Mouse (Mus musculus): ENCODE data around the gene BC049730. TPM values are rescaled to one million over a fixed set of nuclear protein-coding genes. Genes with fewer than 3 reads are reported as not detected.
"Not testable (repeated sequence)": the region's sequence is repeated elsewhere in the genome, so short reads cannot be mapped to it uniquely, and the experiment has no call there.

BC049730 gene
- not detected in 2 replicates for total RNA-seq (2017)

DNA sequence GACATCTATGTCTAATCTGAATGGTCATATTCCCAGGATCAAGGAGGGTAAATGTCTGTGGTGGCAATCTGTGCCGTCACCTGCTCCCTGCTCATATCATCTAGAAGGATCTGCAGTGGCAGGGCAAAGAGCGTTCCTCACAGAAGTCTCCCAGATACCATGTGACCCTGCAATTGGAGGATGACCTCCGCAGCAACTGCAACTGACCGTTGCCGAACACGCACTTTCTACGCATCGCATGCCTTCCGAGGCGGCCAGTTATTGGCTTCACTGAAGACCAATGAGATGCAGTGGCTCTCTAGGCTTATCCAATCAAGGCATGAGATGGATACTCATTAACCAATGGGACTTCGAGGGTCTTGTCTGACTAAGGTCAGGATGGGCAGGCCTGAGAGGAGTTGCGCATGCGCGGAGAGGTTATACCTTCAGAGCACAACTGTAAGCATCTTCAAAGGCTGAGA lies at the start of gene BC049730:
BC049730 (plus strand) TSS at position 411 of the 461 bp plus-strand sequence.
- ATAC-seq (ENCODE audit: extremely low read depth, insufficient number of reproducible peaks, low FRiP score, poor library complexity, severe bottlenecking): no peak

DNA sequence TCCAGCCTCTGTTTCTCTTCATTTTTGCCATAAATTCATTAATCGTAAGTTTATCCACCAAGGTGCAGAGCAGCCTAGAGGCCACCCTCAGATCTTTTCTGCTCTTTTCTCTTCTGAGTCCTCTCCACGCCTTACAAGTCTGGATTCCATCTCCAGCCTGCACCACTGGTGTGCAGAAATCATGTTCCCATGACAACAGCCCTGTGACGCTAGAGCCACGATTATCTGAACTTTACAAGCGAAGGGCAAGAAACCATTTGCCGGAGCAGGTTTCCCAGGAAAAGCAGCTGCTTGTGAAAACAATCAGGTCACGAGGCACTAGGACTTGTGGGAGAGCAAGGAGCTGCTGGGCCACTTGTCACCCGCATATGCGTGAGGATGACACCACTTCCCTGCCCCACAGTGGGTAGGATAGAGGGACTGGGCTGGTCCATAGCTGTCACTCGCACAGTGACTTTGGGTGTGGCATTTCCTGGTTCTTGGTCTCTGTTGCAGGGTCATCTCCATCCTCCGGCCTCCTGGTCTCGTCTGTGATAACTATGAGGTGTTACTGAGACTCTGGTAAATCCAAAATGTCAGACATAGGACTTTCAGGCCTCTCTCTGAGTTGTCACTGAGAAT lies 49.2 kb upstream of the BC049730 start:
- no peak for ATAC-seq (ENCODE audit: extremely low read depth, insufficient number of reproducible peaks, low FRiP score, poor library complexity, severe bottlenecking)

DNA sequence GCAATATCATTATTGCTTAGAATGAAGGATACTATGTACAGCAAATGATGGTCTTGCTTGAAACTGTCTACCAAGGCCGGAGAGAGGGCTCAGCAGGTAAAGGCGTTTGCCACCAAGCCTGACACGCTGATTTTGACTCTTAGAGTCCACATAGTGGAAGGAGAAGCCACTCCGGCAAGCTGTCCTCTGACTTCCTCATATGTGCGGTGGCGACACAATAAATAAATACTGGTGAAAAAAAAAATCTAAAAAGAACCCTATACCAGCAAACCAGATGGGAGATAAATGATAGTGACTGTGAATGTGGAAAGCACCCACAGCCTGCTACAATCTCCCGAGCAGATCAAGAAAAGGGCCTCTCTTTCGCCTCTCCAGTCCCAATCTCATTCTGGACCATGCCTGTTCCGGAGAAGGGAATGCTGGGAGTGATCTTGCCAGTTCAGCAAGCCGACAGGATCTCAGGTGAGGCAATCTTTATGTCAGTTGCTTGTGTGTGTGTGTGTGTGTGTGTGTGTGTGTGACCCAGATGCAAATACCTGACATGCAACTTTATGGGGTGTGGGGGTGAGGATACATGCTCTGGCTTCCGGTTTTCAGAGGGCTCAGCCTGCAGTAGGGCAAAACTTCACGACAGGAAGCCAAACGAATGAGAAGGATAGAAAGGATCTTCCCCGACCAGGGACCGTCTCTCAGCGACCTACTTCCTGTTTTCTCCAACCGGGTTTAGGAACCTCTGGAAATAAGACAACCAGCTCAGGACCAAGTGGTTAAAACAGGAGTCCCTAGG lies 47.7 kb upstream of the BC049730 start:
- ATAC-seq (ENCODE audit: extremely low read depth, insufficient number of reproducible peaks, low FRiP score, poor library complexity, severe bottlenecking): peak; percentile 27; the same call in 1 of the 2 replicates

DNA sequence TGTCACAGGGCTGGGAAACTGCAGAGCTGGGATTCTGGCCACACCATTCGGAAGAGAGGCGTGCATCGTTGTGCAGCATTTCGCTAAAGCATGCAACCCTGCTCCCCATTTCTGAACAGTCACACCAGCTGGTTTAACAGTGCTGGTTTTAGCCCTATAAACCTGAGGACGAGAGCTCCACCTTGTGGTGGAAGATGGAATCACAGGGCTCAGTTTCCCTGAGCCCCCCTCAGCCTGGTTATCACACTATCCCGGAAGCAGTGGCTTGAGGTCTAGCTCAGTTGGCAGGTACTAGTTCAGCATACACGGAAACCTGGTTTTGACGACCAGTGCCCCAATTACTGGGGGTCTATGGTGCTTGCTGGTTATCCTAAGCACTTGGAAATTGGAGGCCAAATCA lies 46.5 kb upstream of the BC049730 start:
- peak; percentile 83 for ATAC-seq (ENCODE audit: extremely low read depth, insufficient number of reproducible peaks, low FRiP score, poor library complexity, severe bottlenecking)

DNA sequence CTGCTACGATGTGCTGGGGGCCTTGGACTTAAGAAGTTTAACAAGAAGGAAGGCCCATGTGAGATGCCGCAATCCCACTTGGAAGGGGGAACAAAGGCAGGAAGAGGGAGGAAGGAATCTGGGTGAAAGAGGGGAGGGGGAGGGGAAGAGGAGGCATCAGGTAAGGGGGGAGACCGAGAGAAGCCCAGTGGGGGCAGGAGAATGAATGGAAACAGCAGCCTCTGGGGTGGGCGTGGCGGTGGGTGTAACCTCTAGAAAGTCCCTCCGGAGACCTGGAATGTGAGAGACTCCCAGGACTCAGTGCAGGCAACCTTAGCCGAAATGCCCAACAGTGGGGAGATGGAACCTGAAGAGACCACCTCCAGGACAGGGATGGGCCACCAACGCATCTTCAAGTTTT lies 44.7 kb upstream of the BC049730 start:
- ATAC-seq (ENCODE audit: extremely low read depth, insufficient number of reproducible peaks, low FRiP score, poor library complexity, severe bottlenecking): no peak

DNA sequence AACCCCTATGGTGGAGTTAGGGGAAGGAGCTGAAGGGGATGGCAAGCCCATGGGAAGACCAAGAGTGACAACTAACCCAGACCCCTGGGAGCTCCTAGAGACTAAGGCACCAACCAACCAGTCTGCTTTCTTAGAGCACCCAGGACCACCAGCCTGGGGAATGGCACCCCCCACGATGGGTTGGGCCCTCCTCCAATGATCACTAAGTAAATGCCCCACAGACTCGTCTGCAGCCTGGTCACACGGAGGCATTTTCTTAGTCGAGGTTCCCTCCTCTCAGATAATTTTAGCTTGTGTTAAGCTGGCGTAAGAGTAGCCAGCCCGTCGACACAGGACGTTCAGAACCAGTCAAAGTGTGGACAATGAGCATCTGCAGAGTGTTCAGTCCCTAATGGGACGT lies 44.1 kb upstream of the BC049730 start:
- no peak for ATAC-seq (ENCODE audit: extremely low read depth, insufficient number of reproducible peaks, low FRiP score, poor library complexity, severe bottlenecking)

DNA sequence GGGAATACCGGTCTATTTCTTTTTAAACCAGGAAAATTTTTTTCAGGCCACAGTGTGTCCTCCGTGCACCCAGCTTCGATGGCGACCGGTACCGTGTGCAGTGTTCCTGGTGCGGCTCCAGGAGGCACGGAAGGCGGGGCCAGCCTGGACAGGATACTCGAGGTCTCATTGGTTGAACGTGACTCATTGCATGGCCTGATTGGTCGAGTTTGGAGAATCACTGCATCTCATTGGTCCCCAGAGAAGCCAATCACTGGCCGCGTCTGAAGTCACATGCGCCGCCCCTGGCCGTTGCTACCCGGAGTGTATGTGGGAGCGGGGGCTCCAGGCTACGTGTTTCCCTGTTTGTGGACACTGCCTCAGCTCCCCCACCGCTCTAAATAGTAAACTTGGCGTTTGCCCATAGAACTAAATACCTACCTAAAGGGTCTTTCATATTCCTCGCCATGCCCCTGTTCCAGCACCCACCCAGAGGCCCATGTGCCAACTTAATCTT lies 37.0 kb upstream of the BC049730 start:
- ATAC-seq (ENCODE audit: extremely low read depth, insufficient number of reproducible peaks, low FRiP score, poor library complexity, severe bottlenecking): no peak

DNA sequence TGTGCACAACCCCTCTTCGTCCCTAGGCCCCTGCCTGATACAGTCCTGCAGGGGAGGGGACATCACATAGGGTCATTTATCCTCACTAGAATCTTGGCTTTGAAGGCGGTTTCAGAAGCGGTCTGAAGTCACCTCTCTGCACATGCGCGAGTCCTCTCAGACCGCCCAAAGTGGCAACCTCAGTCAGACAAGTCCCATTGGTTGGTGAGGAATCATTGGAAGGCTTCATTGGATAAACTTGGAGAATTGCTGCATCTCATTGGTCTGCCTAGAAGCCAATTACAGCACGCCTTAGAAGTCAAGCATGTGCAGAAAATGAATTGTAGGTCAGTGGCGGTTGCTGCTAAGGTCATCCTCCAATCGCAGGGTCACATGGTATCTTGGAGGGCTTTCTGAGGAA lies 32.5 kb upstream of the BC049730 start, which contains the start of gene Tex101:
Tex101 (minus strand) TSS at position 101 of the 400 bp plus-strand sequence.
- ATAC-seq (ENCODE audit: extremely low read depth, insufficient number of reproducible peaks, low FRiP score, poor library complexity, severe bottlenecking): no peak

DNA sequence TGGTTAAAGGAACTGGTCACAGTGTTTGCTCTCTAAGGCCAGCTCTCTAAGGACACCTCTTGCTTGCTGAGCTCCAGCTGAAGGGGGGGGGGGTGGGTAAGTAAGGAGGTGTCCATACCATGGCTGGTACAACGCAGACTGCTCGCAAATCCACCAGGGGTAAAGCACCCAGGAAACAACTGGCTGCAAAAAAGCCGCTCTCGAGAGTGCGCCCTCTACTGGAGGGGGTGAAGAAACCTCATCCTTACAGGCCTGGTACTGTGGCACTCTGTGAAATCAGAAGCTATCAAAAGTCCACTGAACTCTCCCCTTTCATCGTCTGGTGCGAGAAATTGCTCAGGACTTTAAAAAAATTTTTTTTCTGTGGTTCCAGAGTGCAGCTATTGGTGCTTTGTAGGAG lies 24.9 kb upstream of the BC049730 start:
- ATAC-seq (ENCODE audit: extremely low read depth, insufficient number of reproducible peaks, low FRiP score, poor library complexity, severe bottlenecking): not testable (repeated sequence)

DNA sequence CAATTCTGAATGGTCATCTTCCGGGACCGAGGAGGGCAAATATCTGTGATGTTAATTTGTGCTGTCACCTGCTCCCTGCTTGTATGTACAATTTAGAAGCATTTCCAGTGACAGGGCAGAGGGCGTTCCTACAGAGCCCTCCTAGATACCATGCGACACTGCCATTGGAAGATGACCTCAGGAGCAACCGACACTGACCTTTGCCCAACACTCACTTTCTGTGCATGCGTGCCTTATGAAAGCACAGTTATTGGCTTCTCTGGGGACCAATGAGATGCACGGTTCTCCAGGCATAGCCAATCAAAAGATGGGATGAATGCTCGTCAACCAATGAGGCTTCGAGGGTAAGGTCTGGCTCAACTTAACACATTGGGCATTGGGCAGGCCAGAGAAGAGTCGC lies 21.5 kb upstream of the BC049730 start:
- not testable (repeated sequence) for ATAC-seq (ENCODE audit: extremely low read depth, insufficient number of reproducible peaks, low FRiP score, poor library complexity, severe bottlenecking)

DNA sequence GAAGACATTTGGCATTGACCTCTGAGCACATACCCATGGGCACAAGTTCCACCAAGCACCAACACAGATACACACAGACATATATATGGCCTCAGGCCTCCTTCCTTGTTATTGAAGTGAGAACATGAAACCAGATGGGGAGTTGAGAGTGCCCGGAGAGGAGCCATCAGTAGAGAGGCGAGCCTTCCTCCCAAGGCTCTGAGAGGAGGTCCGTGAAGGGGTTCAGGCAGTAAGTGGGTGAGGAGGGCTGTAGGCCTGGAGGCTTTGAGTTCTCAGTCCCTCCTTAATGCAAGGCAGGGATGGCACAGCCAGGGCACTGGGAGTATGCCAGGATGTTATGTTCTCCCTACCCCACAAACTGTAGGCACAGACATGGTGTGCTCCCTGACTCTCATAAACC lies 16.3 kb upstream of the BC049730 start:
- not testable (repeated sequence) for ATAC-seq (ENCODE audit: extremely low read depth, insufficient number of reproducible peaks, low FRiP score, poor library complexity, severe bottlenecking)

DNA sequence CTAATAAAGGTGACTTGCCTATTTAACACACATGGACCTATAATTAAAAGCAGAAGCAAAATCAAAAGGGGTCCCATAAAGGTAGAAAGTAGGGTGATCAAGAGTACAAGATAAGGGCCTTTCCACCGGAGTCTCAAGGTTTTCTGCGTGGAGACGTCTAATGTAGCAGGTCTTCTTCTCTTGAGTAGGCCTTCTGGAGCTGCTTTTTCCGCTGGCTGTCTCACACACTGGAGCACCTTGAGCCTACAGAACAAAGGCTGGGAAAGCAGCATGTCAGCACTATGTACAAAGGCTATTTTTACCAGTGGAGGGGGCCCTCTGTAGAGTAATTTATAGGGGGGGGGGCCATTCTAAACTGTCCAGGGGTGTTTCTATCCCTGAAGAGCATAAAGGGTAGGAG lies 11.2 kb upstream of the BC049730 start:
- ATAC-seq (ENCODE audit: extremely low read depth, insufficient number of reproducible peaks, low FRiP score, poor library complexity, severe bottlenecking): not testable (repeated sequence)

DNA sequence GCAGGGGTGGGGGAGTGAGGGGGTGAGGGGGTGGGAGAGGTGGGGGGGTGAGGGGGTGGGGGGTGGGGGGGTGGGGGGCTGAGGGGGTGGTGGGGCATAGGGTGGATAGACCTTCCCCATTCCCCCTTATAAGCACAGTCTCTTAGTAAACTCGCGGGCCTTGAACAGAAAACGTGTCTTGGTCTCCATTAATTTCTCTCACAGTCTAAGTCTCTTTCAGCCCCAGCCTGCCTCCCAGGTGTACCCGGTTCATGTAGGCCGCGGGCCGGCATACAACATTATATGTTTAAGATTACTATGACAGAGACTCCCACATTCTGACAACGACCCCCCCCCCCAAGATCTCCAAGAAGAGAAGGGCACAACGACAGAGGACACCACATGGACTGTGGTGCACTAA lies 6.2 kb upstream of the BC049730 start:
- not testable (repeated sequence) for ATAC-seq (ENCODE audit: extremely low read depth, insufficient number of reproducible peaks, low FRiP score, poor library complexity, severe bottlenecking)

DNA sequence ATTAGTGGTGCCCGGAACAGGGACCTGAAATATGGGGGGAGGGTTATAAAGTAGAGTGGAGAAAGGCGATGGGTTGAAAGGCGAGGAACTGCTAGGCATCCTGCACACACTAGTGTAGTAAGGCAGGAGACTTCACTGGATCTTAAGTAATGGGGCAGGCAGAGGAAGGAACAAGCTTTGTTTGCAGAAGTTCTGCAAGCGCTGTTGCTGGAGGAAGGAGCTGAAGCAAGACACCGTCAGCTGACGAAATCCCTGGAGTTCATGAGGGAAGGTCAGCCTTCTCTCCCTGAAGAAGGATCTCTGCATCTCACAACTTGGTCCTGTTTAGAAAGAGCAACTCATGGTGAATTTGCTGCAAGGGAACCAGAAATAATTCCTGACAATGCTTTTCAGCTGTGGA lies 6.0 kb downstream of the BC049730 start:
- peak; percentile 51; the same call in 1 of the 2 replicates for ATAC-seq (ENCODE audit: extremely low read depth, insufficient number of reproducible peaks, low FRiP score, poor library complexity, severe bottlenecking)

DNA sequence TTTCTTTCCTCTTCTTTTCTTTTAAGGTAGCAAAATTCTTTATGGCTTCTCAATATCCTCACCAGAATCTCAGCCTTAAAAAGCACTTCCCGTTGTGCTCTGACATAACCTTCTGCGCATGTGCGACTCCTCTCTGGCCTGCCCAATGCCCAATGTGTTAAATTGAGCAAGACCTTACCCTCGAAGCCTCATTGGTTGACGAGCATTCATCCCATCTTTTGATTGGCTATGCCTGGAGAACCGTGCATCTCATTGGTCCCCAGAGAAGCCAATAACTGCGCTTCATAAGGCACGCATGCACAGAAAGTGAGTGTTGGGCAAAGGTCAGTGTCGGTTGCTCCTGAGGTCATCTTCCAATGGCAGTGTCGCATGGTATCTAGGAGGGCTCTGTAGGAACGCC lies 17.8 kb downstream of the BC049730 start, which contains the start of gene Gm4763:
Gm4763 (minus strand) TSS at position 101 of the 400 bp plus-strand sequence.
- not testable (repeated sequence) for ATAC-seq (ENCODE audit: extremely low read depth, insufficient number of reproducible peaks, low FRiP score, poor library complexity, severe bottlenecking)

DNA sequence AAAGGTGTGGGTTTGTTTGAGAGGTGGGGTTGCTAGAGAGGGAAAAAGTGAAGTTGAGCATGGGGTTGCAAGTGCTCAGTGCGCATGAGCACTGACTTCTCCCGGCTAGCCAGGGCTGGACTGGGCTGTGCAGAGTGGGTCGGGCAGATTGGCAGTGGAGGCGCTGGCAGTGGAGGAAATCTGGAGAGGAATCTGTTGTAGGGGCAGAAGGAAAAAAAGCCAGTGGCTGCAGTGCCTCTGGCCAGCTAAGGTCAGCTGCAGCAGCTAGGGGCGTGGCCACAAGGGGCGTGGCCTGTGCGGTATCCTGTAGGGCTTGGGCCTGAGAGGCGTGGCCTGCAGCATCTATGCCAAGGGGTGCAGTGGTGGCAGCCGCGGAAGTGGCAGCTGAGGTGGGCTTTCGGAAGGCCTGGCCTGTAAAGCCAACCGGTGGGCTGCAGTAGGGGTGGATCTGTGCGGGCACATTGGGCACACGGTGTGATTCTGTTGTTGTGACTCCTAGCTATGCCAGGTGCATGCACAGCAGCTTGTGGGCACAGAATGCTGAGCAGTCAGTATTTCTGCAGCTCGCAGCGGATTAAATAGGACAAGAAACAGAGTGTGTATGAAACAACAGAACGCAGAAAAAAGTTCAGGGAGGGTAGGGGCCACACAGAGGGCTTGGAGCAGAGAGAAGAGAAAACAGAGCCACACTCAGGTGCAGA lies 27.1 kb downstream of the BC049730 start:
- peak; percentile 45 for ATAC-seq (ENCODE audit: extremely low read depth, insufficient number of reproducible peaks, low FRiP score, poor library complexity, severe bottlenecking)

DNA sequence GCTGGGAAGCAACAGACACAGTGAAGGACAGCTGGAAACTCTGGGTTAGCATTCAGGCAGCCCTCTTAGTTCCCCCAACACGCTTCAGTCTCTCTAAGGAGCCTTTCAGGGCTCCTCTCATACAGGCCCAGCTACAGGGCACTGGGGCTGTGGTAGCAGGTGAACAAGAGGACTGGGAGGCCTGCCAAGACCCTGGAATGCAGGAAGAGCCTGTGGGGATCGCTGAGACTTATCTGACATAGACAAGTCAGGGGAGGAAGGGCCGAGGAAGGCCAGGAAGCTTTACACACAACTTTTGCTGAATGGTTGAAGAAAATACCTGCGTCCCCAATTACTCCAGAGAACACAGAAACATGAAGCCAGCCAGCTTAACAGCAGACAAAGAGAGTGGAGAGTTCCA lies 41.7 kb downstream of the BC049730 start:
- ATAC-seq (ENCODE audit: extremely low read depth, insufficient number of reproducible peaks, low FRiP score, poor library complexity, severe bottlenecking): no peak

DNA sequence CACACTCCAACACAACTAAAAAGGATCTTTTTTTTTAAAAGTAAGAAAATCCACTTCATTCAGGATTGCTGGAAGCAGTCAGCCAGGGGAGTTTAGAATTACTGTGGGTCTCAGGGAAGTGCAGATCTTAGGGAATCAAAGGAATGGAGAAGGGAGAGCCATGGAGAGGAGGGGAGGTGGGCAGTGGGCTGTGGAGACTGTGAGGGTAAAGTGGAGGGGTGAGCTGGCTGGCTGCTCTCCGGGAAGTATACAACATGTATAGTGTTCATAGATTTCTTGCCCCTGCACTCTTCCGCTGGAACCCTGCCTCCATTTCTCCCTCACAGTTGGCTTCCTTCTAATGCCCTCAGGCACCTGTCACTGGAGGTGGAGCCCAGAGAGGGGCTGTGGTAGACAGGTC lies 42.6 kb downstream of the BC049730 start:
- ATAC-seq (ENCODE audit: extremely low read depth, insufficient number of reproducible peaks, low FRiP score, poor library complexity, severe bottlenecking): no peak

DNA sequence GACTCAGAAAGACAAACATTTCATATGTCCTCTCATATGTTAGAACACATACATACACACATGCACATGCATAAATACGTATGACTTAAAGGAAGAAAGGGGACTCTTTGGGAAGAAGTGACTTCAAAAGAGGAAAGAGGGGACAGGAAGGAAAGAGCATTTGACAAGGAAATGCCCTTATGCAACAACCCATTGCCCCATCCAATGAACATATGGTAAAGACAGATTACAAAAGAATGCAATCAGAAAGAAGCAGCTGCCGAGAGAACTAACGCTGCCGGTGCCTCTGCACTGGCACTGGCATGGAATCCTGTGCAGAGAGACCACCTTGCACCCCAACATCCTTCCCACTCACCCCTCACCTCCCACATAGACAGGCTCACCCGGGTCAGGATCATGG lies 44.4 kb downstream of the BC049730 start:
- no peak for ATAC-seq (ENCODE audit: extremely low read depth, insufficient number of reproducible peaks, low FRiP score, poor library complexity, severe bottlenecking)

Data from neutrophil, adult 5-6 weeks (primary cell).